27 mouse cellular contexts compared by ENCODE assay signal in genomic region chr1:158220148-158220547, GRCm38 (mm10).
DNase-seq lines count a peak whose midpoint lies in the region; ATAC-seq and TF ChIP-seq lines count a peak whose summit lies in the region.
"Had no signal": no experiment of that assay in that cellular context is flagged by ENCODE, and none has a peak within 500 bp of the region (broad histone marks: within the 10 kb centered on the region; RNA-seq: fewer than 3 reads in every experiment).

No protein-coding gene starts in this region.

- no peak overlapping the region for H3K4me3 ChIP-seq in forebrain, embryonic 10.5 days
- H3K4me3 ChIP-seq in forebrain, embryonic 14.5 days (ENCODE audit: low read depth, low read length) = no peak overlapping the region
- H3K4me3 ChIP-seq in hindbrain, postnatal 0 days (ENCODE audit: low read length) = no peak overlapping the region
- H3K4me3 ChIP-seq in hindbrain, embryonic 10.5 days = no peak overlapping the region
- H3K4me3 ChIP-seq in neural tube, embryonic 13.5 days = no peak overlapping the region
- no peak overlapping the region for H3K4me3 ChIP-seq in neural tube, embryonic 15.5 days (replicated peaks)
- H3K4me3 ChIP-seq: embryonic facial prominence, embryonic 15.5 days; gastrocnemius, adult 2 months; heart, adult 2 months; heart, embryonic 12.5 days; left cerebral cortex, adult 2 months; liver, embryonic 12.5 days; midbrain, embryonic 12.5 days; myocyte; neural tube, embryonic 12.5 days had no signal

- H3K4me2 ChIP-seq in forebrain, embryonic 14.5 days (ENCODE audit: low read length) = no peak overlapping the region
- no peak overlapping the region for H3K4me2 ChIP-seq in hindbrain, postnatal 0 days (ENCODE audit: low read depth, low read length)
- no peak overlapping the region for H3K4me2 ChIP-seq in neural tube, embryonic 13.5 days
- H3K4me2 ChIP-seq in neural tube, embryonic 15.5 days = no peak overlapping the region
- H3K4me2 ChIP-seq: embryonic facial prominence, embryonic 15.5 days; heart, embryonic 12.5 days; liver, embryonic 12.5 days; midbrain, embryonic 12.5 days; neural tube, embryonic 12.5 days had no signal

- no peak for DNase-seq in forebrain, embryonic 10.5 days (ENCODE audit: extremely low spot score, low spot score)
- DNase-seq in forebrain, embryonic 14.5 days (ENCODE audit: low spot score) = no peak
- DNase-seq in hindbrain, postnatal 0 days (ENCODE audit: low spot score) = peak; percentile 28
- no peak for DNase-seq in hindbrain, embryonic 10.5 days (ENCODE audit: low spot score)
- DNase-seq: adrenal gland, postnatal 25 days; cerebellum, adult 18-20 months; gastrocnemius, adult 2 months; gastrocnemius, postnatal 36 days; heart, adult 2 months; kidney, adult 11 months; kidney, postnatal 14 days; layer of hippocampus, adult 9-11 months; liver, postnatal 0 days; lung, postnatal 36 days; spleen, adult 18-20 months; thymus, postnatal 14 days had no signal

- 70% methylated on average over 4 of the region's 4 CpGs for WGBS in forebrain, embryonic 10.5 days
- 36% methylated on average over 4 of the region's 4 CpGs for WGBS in forebrain, embryonic 14.5 days
- whole genome bisulfite sequencing in hindbrain, postnatal 0 days = 56% methylated on average over 4 of the region's 4 CpGs
- 77% methylated on average over 4 of the region's 4 CpGs for WGBS in hindbrain, embryonic 10.5 days
- whole genome bisulfite sequencing in neural tube, embryonic 13.5 days = 49% methylated on average over 4 of the region's 4 CpGs
- WGBS in neural tube, embryonic 15.5 days = 46% methylated on average over 4 of the region's 4 CpGs

- H3K9me3 ChIP-seq in forebrain, embryonic 10.5 days = no peaks in the 10 kb centered on the region
- no peaks in the 10 kb centered on the region for H3K9me3 ChIP-seq in forebrain, embryonic 14.5 days (replicated peaks; ENCODE audit: control insufficient read depth, low read length)
- H3K9me3 ChIP-seq in hindbrain, postnatal 0 days (ENCODE audit: low read length) = no peaks in the 10 kb centered on the region
- no peaks in the 10 kb centered on the region for H3K9me3 ChIP-seq in hindbrain, embryonic 10.5 days
- H3K9me3 ChIP-seq in neural tube, embryonic 13.5 days = no peaks in the 10 kb centered on the region
- no peaks in the 10 kb centered on the region for H3K9me3 ChIP-seq in neural tube, embryonic 15.5 days (replicated peaks)
- H3K9me3 ChIP-seq: embryonic facial prominence, embryonic 15.5 days; heart, embryonic 12.5 days; liver, embryonic 12.5 days; midbrain, embryonic 12.5 days; neural tube, embryonic 12.5 days had no signal

- no peak for TF ChIP-seq CTCF in hindbrain, postnatal 0 days (IDR thresholded peaks at IDR 0.05; ENCODE audit: low read depth)

- peaks cover 35% of the 10 kb centered on the region for H3K4me1 ChIP-seq in forebrain, embryonic 10.5 days
- H3K4me1 ChIP-seq in forebrain, embryonic 14.5 days (ENCODE audit: control insufficient read depth, insufficient read depth, low read length) = no peaks in the 10 kb centered on the region
- no peaks in the 10 kb centered on the region for H3K4me1 ChIP-seq in hindbrain, postnatal 0 days (ENCODE audit: insufficient read depth, low read length)
- peaks cover 33% of the 10 kb centered on the region for H3K4me1 ChIP-seq in hindbrain, embryonic 10.5 days (replicated peaks)
- H3K4me1 ChIP-seq in neural tube, embryonic 13.5 days (replicated peaks) = peaks cover 11% of the 10 kb centered on the region
- H3K4me1 ChIP-seq in neural tube, embryonic 15.5 days = peaks cover 3% of the 10 kb centered on the region; the same call in 1 of the 2 replicates
- H3K4me1 ChIP-seq: embryonic facial prominence, embryonic 15.5 days; heart, embryonic 12.5 days; liver, embryonic 12.5 days had no signal

- no peaks in the 10 kb centered on the region for H3K36me3 ChIP-seq in forebrain, embryonic 10.5 days (replicated peaks)
- no peaks in the 10 kb centered on the region for H3K36me3 ChIP-seq in forebrain, embryonic 14.5 days (ENCODE audit: control insufficient read depth, insufficient read depth, low read length)
- no peaks in the 10 kb centered on the region for H3K36me3 ChIP-seq in hindbrain, postnatal 0 days (ENCODE audit: insufficient read depth, low read length)
- H3K36me3 ChIP-seq in hindbrain, embryonic 10.5 days = no peaks in the 10 kb centered on the region
- H3K36me3 ChIP-seq in neural tube, embryonic 13.5 days = no peaks in the 10 kb centered on the region
- H3K36me3 ChIP-seq in neural tube, embryonic 15.5 days = no peaks in the 10 kb centered on the region
- H3K36me3 ChIP-seq: embryonic facial prominence, embryonic 15.5 days; heart, embryonic 12.5 days; liver, embryonic 12.5 days; midbrain, embryonic 12.5 days; neural tube, embryonic 12.5 days had no signal

- H3K27ac ChIP-seq in forebrain, embryonic 10.5 days = peak overlapping the region; percentile 68
- no peak overlapping the region for H3K27ac ChIP-seq in forebrain, embryonic 14.5 days (ENCODE audit: low read depth, low read length)
- no peak overlapping the region for H3K27ac ChIP-seq in hindbrain, postnatal 0 days
- H3K27ac ChIP-seq in hindbrain, embryonic 10.5 days = no peak overlapping the region
- 0 out of 2 replicates have a peak overlapping the region, but pooled peaks have one; percentile 4 for H3K27ac ChIP-seq in neural tube, embryonic 13.5 days (replicated peaks)
- no peak overlapping the region for H3K27ac ChIP-seq in neural tube, embryonic 15.5 days (replicated peaks)
- H3K27ac ChIP-seq: embryonic facial prominence, embryonic 15.5 days; gastrocnemius, adult 2 months; heart, adult 2 months; left cerebral cortex, adult 2 months; liver, embryonic 12.5 days; neural tube, embryonic 12.5 days had no signal

- no peak; the same call in 1 of the 2 replicates for ATAC-seq in forebrain, embryonic 14.5 days
- ATAC-seq in hindbrain, postnatal 0 days = peak; percentile 43; the same call in 1 of the 2 replicates
- no peak; the same call in 1 of the 2 replicates for ATAC-seq in neural tube, embryonic 13.5 days (ENCODE audit: low read depth)
- no peak; the same call in 1 of the 2 replicates for ATAC-seq in neural tube, embryonic 15.5 days (ENCODE audit: low FRiP score)
- ATAC-seq in CD4-positive, CD25-positive, alpha-beta regulatory T cell, adult 4 months = no peak
- ATAC-seq: inflammation-experienced regulatory T-cells, adult 6 months; liver, embryonic 12.5 days; liver, postnatal 0 days had no signal

- no peak overlapping the region for H3K9ac ChIP-seq in forebrain, embryonic 14.5 days (ENCODE audit: low read length)
- H3K9ac ChIP-seq in hindbrain, postnatal 0 days (replicated peaks; ENCODE audit: low read length) = no peak overlapping the region
- H3K9ac ChIP-seq in neural tube, embryonic 13.5 days = no peak overlapping the region
- no peak overlapping the region for H3K9ac ChIP-seq in neural tube, embryonic 15.5 days (replicated peaks)
- H3K9ac ChIP-seq: embryonic facial prominence, embryonic 15.5 days; heart, embryonic 12.5 days; liver, embryonic 12.5 days; liver, postnatal 0 days; midbrain, embryonic 12.5 days; neural tube, embryonic 12.5 days had no signal

- H3K27me3 ChIP-seq in forebrain, embryonic 10.5 days (ENCODE audit: poor library complexity, severe bottlenecking) = no peaks in the 10 kb centered on the region
- no peaks in the 10 kb centered on the region for H3K27me3 ChIP-seq in forebrain, embryonic 14.5 days (replicated peaks; ENCODE audit: control insufficient read depth, insufficient read depth, low read length)
- H3K27me3 ChIP-seq in hindbrain, postnatal 0 days (ENCODE audit: insufficient read depth, low read length) = no peaks in the 10 kb centered on the region
- H3K27me3 ChIP-seq in hindbrain, embryonic 10.5 days (ENCODE audit: insufficient read depth, poor library complexity, severe bottlenecking) = peaks cover 3% of the 10 kb centered on the region; the same call in 1 of the 2 replicates
- H3K27me3 ChIP-seq in neural tube, embryonic 13.5 days = no peaks in the 10 kb centered on the region
- H3K27me3 ChIP-seq in neural tube, embryonic 15.5 days (replicated peaks) = no peaks in the 10 kb centered on the region
- H3K27me3 ChIP-seq: embryonic facial prominence, embryonic 15.5 days; heart, embryonic 12.5 days; liver, embryonic 12.5 days; midbrain, embryonic 12.5 days; neural tube, embryonic 12.5 days had no signal

Comparison
In these comparisons a context has a peak if more than half of its experiments do, and no peak if none do; other contexts are left out.
1. H3K27ac ChIP-seq: peak in forebrain, embryonic 10.5 days (single experiment) and neural tube, embryonic 13.5 days (single experiment); none in forebrain, embryonic 14.5 days (single experiment), hindbrain, postnatal 0 days (single experiment), hindbrain, embryonic 10.5 days (single experiment) and neural tube, embryonic 15.5 days (single experiment).